Mouse (Mus musculus) midbrain, postnatal 0 days (tissue): ENCODE results near the gene Gm20388. TPM values are rescaled to one million over a fixed set of nuclear protein-coding genes. Genes with fewer than 3 reads are reported as not detected.

Source experiments
- ATAC-seq: fragments of 200-750 bp; cut with Nextera tagmentation; 2 replicates; pipeline ENCODE4 v1.8.0; 2017; ENCODE audit warnings: moderate number of reproducible peaks, mild to moderate bottlenecking, moderate TSS enrichment, moderate library complexity; ENCODE audit not compliant: low FRiP score
- DNase-seq: peaks from one replicate; pipeline ENCODE4 v3.0.0-alpha.2; 2015; ENCODE audit warnings: low spot score
- H3K27ac ChIP-seq: fragments of 300-500 bp; sonication (generic); 2 replicates; pipeline ENCODE4 v1.5.1; 2014; ENCODE audit warnings: low read depth, mild to moderate bottlenecking, low read length, mixed read lengths
- H3K27me3 ChIP-seq: fragments of 300-500 bp; sonication (generic); 2 replicates; pipeline ENCODE4 v1.6.1; 2014; ENCODE audit warnings: low read length, control low read depth, mixed read lengths; ENCODE audit not compliant: insufficient read depth
- H3K36me3 ChIP-seq: fragments of 300-500 bp; sonication (generic); 2 replicates; pipeline ENCODE4 v1.6.1; 2014; ENCODE audit warnings: low read length, control low read depth, mixed read lengths; ENCODE audit not compliant: insufficient read depth
- H3K4me1 ChIP-seq: fragments of 300-500 bp; sonication (generic); 2 replicates; pipeline ENCODE4 v1.6.1; 2014; ENCODE audit warnings: mild to moderate bottlenecking, control low read depth, antibody characterized with exemption, low read length, mixed read lengths; ENCODE audit not compliant: insufficient read depth
- H3K4me2 ChIP-seq: fragments of 300-500 bp; sonication (generic); 2 replicates; pipeline ENCODE4 v1.6.1; 2014; ENCODE audit warnings: low read depth, mild to moderate bottlenecking, low read length, mixed read lengths; ENCODE audit not compliant: poor library complexity, severe bottlenecking
- H3K4me3 ChIP-seq: fragments of 300-500 bp; sonication (generic); 2 replicates; pipeline ENCODE4 v1.5.1; 2014; ENCODE audit warnings: low read depth, mild to moderate bottlenecking, low read length, moderate library complexity
- H3K9ac ChIP-seq: fragments of 300-500 bp; sonication (generic); replicated peaks from 2 replicates; pipeline ENCODE4 v1.6.1; 2014; ENCODE audit warnings: mild to moderate bottlenecking, low read length, moderate library complexity, mixed read lengths; ENCODE audit not compliant: poor library complexity, severe bottlenecking
- H3K9me3 ChIP-seq: fragments of 300-500 bp; sonication (generic); 2 replicates; pipeline ENCODE4 v1.6.1; 2016; ENCODE audit warnings: low read length, control low read depth
- CTCF ChIP-seq: IDR thresholded peaks from 2 replicates; pipeline ENCODE4 v1.5.1; 2016; ENCODE audit warnings: antibody characterized with exemption, mild to moderate bottlenecking
- WGBS: fragments of 180-500 bp; shearing (Covaris S2); extraction: QIAGEN DNeasy Blood & Tissue Kit; methylation state at CpG from one replicate; pipeline ENCODE4 v1.1.7; 2014; 5-methylcytosine and 5-hydroxymethylcytosine counted together
- polyA plus RNA-seq: library from polyadenylated mRNA; unstranded; fragments of >200 nt; fragmentation: Nextera tagmentation; extraction: Ambion mirVana; gene quantifications from 2 replicates; pipeline ENCODE4 v1.2.1, GENCODE M21; 2015
- total RNA-seq: library from RNA; depleted of rRNA; stranded (reverse); fragments of >200 nt; gene quantifications from 2 replicates; pipeline ENCODE4 v1.2.3, GENCODE M21; 2014

Gene Gm20388
- total and polyA plus RNA-seq, 2 experiments from 2014 or later: 74.2 TPM; not detected in 1

DNA sequence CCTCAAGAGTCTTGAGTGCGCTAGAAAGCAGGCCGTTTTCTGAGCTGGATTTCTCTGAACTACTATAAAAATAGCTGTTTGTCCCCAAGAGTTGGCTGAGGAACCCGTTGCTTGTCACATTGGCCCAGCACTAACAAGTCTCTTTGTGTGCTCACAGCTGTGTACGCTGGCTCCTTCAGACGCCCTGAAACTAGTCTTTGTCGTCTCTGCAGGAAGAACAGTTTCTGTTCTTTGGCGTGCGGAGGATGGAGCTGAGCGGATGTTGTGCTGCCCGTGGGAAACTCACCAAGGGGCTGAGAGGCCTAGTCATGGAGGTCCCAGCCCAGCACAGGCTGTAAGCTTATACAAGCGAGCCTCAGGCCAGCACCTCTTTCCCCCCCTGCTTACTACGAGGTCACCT is 3173.0 kb downstream of the Gm20388 start:
- Histone ChIP-seq H3K9me3 (no peaks in the 10 kb centered on the region), H3K36me3 (peaks cover 76% of the 10 kb centered on the region), H3K4me1 (no peaks in the 10 kb centered on the region), H3K4me2 (no peak overlapping the region), H3K4me3 (no peak overlapping the region), H3K27ac (no peak overlapping the region), H3K9ac (no peak overlapping the region), H3K27me3 (no peaks in the 10 kb centered on the region)
- 88% methylated on average over 12 of the region's 12 CpGs for WGBS
- no peak for TF ChIP-seq CTCF
- DNase-seq (peak; percentile 59), ATAC-seq (no peak)

DNA sequence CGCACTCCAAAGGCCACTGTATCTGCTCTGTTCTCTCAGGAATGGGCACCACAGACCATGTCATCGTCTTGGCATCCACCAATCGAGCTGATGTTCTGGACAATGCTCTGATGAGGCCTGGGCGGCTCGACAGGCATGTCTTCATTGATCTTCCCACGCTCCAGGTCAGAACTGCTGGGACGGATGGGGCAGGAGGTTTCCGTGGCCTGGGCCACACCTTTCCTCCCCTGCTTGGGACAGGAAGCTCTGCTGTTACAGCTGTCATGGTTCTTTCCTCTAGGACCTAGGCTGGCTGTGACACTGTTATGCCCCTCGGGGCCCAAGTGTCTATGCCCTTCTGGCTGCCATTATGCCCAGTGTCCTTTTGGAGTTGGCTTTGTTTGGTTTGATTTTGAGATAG is 3176.6 kb downstream of the Gm20388 start:
- no peak for ATAC-seq
- Histone ChIP-seq H3K9me3 (no peaks in the 10 kb centered on the region), H3K27me3 (no peaks in the 10 kb centered on the region), H3K4me2 (no peak overlapping the region), H3K4me1 (no peaks in the 10 kb centered on the region), H3K4me3 (no peak overlapping the region), H3K27ac (no peak overlapping the region), H3K9ac (no peak overlapping the region), H3K36me3 (peaks cover 82% of the 10 kb centered on the region)
- TF ChIP-seq CTCF: no peak
- 89% methylated on average over 9 of the region's 9 CpGs for WGBS
- DNase-seq: no peak

DNA sequence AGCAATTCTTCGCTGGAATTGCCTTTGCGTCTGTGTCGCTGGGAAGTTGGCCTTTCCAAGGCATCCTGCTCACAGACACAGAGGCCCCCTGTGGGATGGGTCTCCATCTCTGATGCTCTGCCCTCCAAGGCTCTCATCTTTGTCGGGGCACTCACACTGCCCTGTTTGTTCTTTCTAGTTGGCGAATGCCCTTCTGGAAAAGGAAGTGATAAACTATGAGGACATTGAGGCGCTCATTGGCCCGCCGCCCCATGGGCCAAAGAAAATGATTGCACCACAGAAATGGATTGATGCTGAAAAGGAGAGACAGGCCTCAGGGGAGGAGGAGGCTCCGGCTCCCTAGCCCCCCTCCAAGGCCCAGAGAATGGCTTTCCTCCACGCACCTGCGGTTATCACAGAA is 3186.6 kb downstream of the Gm20388 start:
- no peak for ATAC-seq
- H3K4me3 ChIP-seq: no peak overlapping the region
- no peak overlapping the region for H3K9ac ChIP-seq
- peak; percentile 56 for DNase-seq
- H3K36me3 ChIP-seq: peaks cover 36% of the 10 kb centered on the region
- 84% methylated on average over 11 of the region's 11 CpGs for WGBS
- H3K27me3 ChIP-seq: no peaks in the 10 kb centered on the region
- H3K27ac ChIP-seq: peak overlapping the region; percentile 55
- no peaks in the 10 kb centered on the region for H3K9me3 ChIP-seq
- no peak for TF ChIP-seq CTCF
- H3K4me1 ChIP-seq: no peaks in the 10 kb centered on the region
- no peak overlapping the region for H3K4me2 ChIP-seq

DNA sequence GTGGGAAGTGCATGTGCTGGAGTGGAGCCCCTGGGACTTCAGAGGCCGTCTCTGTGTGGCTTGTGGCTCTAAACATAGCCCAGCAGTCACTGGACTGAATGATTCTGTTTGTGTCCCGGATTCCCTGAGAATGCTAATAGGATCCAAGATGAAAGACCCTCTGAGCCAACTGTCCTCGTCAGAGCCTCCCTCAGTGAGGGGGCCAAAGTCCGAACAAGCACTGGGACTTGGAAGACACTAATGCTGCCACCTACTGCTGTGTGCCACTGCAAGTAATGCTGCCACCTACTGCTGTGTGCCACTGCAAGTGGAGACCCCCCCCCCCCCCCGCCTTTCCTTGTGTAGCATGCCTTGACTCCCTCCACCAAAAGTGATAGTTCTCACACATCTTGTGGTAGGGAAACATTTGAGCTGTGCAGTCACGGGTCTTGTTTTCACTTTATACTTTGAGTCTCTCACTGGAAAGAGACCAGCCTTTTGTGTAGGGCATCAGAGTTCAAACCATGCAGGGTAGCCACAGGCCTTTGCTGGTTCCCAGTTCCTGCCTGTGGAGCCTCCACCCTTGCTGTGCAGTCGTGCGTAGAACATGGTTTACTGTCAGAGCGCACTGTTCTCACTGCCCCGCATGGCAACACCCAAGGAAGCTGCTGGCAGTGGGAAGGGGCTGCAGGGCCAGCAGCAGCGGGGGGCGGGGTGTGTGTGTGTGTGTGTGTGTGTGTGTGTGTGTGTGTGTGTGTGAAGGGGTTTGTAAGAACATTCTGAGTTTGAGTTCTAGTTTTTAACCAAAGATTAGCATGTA is 3187.3 kb downstream of the Gm20388 start:
- WGBS: 71% methylated on average over 11 of the region's 12 CpGs
- H3K4me3 ChIP-seq: no peak overlapping the region
- peak overlapping the region; percentile 55 for H3K27ac ChIP-seq
- peak; percentile 81 for DNase-seq
- no peak overlapping the region for H3K4me2 ChIP-seq
- no peaks in the 10 kb centered on the region for H3K27me3 ChIP-seq
- H3K9me3 ChIP-seq: no peaks in the 10 kb centered on the region
- peak; percentile 69 for ATAC-seq
- H3K4me1 ChIP-seq: no peaks in the 10 kb centered on the region
- no peak overlapping the region for H3K9ac ChIP-seq
- TF ChIP-seq CTCF: peak; percentile 56
- peaks cover 36% of the 10 kb centered on the region for H3K36me3 ChIP-seq

DNA sequence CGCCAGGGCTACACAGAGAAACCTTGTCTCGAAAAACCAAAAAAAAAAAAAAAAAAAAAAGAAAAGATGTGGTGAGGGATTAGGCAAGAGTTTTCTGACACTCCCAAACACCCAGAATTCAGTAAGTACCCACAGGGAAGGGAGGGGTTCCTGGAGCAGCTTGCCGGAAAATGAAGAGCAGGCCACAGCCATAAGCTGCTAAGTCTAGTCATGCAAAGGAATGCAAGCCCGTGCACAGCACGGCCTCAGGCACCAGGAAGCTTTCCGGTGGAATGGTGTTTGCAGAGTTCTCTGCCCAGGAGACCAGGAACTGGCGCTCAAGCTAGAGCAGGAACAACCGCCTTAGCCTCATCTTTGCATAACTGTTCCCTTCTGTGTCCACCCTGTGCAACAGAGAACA is 3189.6 kb downstream of the Gm20388 start:
- H3K27ac ChIP-seq: no peak overlapping the region
- H3K4me1 ChIP-seq: 0 out of 2 replicates have a peak, but pooled peaks cover 3% of the 10 kb centered on the region
- WGBS: 57% methylated on average over 8 of the region's 8 CpGs

DNA sequence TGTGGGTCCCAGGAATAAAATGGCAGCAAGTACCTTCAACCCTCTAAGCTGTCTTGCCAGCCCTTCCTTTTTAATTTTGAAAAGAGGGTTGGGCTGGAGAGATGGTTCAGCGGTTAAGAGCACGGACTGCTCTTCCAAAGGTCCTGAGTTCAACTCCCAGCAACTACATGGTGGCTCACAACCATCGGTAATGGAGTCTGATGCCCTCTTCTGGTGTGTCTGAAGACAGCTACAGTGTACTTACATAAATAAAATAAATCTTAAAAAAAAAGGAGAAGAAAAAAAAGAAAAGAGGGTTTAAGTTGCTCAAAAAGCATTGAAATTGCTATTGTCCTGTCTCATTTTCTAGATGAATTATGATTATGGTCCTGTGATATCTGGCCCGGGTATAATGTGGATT is 3190.6 kb downstream of the Gm20388 start:
- H3K4me3 ChIP-seq: no peak overlapping the region
- H3K9ac ChIP-seq: no peak overlapping the region
- H3K36me3 ChIP-seq: peaks cover 35% of the 10 kb centered on the region
- 79% methylated on average over 4 of the region's 4 CpGs for whole genome bisulfite sequencing
- DNase-seq (no peak), ATAC-seq (no peak)
- H3K27me3 ChIP-seq: no peaks in the 10 kb centered on the region
- 0 out of 2 replicates have a peak, but pooled peaks cover 3% of the 10 kb centered on the region for H3K4me1 ChIP-seq
- H3K4me2 ChIP-seq: peak overlapping the region; percentile 78; the same call in 1 of the 2 replicates
- no peak overlapping the region for H3K27ac ChIP-seq
- H3K9me3 ChIP-seq: no peaks in the 10 kb centered on the region
- peak; percentile 20 for TF ChIP-seq CTCF

More for the DNA sequence above, 3189.6 kb downstream of the Gm20388 start:
- Histone ChIP-seq H3K9ac (no peak overlapping the region), H3K4me2 (no peak overlapping the region), H3K9me3 (no peaks in the 10 kb centered on the region), H3K36me3 (peaks cover 31% of the 10 kb centered on the region; the same call in 1 of the 2 replicates), H3K27me3 (no peaks in the 10 kb centered on the region), H3K4me3 (no peak overlapping the region)
- DNase-seq (no peak), ATAC-seq (no peak)
- no peak for TF ChIP-seq CTCF
